Mouse (Mus musculus) ES-CJ7 (cell line): ENCODE data around the gene Klhl26.
A peak's percentile ranks its signal among the peaks of the same experiment; 100 is the strongest.

Source experiments
- DNase-seq: peaks from one replicate; pipeline ENCODE4 v3.0.0; 2011; ENCODE audit warnings: low read depth, low spot score

Klhl26 gene

DNA sequence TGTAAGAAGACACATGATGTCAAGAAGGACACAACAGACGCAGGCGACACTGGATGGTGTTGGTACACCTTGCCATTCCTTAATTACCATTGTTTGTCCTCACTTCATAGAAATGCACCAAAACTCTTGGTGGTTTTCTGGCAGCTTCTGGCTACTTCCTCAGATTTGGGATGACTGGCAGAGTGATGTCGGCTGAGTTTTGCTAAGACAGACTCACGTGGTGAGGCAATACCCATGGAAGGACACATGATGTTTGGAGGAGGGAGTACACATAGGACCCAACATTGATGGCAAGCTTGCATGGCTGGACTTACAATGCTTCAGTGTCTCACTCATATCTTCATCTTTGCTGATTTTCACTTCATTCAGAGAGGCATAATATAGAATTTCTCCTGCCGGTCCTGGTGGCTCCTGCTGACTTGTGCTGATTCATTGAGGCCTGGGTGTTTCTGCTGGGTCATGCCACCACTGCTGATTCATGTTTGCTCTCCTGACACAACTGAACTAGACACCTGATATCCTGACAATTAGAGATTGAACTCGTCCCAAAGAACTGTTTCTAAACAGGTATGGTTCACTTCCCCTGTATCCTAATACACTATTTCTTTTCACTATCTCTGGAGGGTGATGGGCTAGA lies 62.3 kb downstream of the Klhl26 start:
- DNase-seq: no peak

DNA sequence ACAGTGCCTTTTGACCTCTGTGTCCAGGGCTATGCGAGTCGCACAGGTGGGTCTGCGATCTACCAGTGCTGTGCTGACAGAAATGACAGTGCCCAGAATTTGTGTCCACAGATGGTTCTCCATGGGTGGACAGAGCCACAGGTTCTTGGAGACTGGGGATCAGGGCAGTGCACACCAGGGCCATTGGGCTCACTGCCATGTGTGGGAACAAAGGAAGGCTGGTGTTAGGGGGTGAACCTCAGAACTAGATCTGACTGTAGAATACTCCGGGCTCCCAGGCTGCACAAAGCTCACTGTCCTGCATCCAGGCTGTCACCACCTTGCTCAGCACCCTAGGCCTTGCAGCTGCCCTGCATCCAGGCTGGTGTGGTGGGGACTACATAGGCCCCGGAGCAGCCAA lies 66.5 kb downstream of the Klhl26 start:
- no peak for DNase-seq

DNA sequence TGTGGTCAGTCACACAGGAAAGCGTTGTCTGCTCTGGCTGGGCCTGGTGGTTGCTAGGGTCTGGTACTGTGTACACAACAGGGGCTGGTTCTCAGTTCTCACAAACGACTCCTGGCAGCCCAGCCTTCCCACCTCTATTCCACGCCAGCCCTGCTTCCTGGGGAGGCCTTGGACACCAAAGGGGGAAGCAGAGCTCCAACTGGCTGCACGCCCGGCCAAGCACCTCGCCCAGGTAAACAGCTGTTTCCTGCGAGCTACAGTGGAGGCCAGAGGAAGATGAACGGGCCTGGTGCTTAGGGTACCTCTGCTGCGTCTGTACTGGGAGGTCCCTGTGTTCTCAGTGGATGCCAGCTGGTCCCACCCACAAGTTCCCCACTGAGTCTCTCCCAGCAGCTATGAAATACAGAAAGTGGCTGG lies 67.3 kb downstream of the Klhl26 start:
- no peak for DNase-seq

GRCm38 (mm10) chr8:70409019-70409418 lies 67.7 kb downstream of the Klhl26 start:
- no peak for DNase-seq

DNA sequence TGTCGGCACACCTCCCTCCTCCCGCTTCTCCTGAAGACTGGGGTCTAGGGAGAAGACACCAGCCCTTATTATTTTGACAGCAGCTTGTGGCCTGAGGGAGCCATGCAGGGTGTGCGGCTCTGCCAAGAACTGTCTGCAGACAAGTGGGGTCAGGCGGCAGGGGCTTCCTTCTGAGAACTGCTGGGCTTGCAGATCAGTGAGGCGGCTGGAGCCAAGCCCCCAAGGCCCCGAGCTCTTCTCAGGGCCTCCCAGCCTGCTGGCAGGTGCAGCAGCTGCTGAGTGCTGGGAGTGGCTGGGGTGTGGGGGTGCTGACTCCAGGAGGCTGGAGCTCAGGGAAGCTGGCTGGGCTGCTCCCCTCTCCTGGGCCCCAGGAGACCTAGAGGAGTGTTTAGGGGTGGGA lies 68.5 kb downstream of the Klhl26 start:
- no peak for DNase-seq

GRCm38 (mm10) chr8:70406427-70407069 lies 70.2 kb downstream of the Klhl26 start:
- DNase-seq: no peak

DNA sequence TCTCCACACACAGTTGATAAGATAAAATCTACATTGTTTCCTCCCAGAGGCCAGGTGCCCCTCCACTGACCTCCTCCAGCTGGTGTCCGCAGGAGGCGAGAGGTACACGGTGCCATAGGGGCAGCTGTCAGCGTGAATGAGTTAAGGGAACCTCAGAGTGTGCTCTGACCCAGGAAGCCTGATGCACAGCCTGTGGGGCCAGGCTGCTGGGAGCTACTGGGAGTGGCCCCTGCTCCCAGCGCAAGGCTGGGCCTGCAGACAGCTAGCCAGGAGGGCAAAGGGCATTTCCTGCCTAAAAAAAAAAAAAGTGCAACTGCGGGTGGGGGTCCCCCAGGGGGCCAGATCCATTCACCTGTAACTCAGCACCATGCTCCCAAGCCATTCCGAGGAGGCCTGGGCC lies 71.6 kb downstream of the Klhl26 start:
- DNase-seq: no peak

DNA sequence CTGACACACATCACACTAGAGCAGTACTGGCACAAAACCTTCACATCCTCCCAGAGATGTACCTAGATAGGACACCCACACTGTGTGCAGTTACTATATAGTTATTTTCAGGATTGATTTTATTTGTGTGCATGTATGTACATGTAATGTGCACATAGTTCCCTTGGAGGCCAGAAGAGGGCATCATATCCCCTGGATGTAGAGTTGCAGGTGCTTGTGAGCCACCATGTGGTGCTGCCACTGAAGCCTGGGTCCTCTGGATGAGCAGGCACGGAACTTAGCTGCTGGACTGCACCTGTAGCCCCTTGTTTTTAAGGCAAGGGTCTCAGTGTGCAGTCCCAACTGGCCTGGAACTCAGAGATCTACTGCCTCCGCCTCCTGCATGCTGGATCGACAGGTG lies 72.6 kb downstream of the Klhl26 start:
- DNase-seq: peak; percentile 62
